Mouse (Mus musculus): Measurements from ENCODE around the gene Prpf38b. TPM values are rescaled to one million over a fixed set of nuclear protein-coding genes. Genes with fewer than 3 reads are reported as not detected.

Prpf38b gene
- 28.0 and 41.8 TPM in 2 replicates for polyA plus RNA-seq (2015; fragmentation: Nextera tagmentation; extraction: Ambion mirVana)

GRCm38 (mm10) chr3:108911548-108912413 lies at the start of gene Prpf38b:
Gene Prpf38b (minus strand): TSS chr3:108911727.

DNA sequence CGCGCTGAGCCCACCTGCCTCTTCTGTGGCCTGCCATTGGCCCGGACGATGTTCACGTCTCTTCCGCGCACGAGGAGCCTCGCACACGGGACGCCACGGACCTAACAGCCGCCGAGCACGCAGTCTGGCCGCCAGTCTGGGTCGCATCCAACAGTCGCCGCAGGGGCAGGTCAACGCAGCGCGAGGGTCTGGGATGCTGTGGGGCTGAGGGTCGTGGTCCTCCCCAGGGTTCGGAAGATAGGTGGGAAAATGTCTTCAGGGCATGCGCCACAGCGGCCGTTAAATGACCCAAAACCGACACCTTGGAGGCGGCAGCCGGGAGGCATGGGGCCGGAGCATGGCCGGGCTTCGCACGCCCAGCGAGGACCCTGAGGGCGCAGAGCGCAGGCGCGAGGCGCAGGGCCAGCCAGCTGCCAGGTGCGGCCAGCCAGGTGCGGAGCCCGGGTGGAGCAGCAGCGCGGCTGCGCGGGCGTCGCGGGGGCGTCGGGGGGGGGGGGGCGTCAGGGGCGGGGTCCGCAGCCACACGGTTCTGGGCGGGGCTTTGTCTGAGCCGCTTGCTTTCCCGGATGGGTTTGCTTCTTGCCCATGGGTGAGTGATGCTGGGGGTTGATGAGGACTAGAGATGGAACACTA lies 28.6 kb upstream of the Prpf38b start, which contains the start of gene Gm9857:
TSS of gene Gm9857 (minus strand) at position 445 of the 633 bp plus-strand sequence.

DNA sequence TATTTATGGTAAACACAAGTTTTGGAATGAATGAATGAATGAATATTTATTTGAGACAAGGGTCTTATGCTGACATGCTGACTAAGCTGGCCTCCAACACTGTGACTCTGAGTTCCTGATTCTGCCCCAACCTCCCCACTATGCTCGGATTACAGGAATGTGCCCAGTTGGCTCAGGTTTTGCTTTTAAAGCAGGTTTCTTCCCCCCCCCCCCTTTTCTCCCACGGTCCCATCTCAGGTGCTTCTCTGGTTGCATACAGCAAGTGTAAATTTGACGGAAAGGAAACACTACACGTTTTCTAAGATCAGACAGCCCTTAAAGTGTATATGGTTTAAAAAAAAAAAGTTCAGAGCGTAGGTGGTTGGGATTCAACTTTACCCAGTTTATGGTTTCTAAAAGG lies 28.0 kb upstream of the Prpf38b start, which contains the start of gene Henmt1:
TSS of gene Henmt1 (plus strand) at position 301 of the 400 bp plus-strand sequence.

GRCm38 (mm10) chr3:108889908-108890307 lies 21.6 kb downstream of the Prpf38b start, which contains the start of gene Fndc7:
Gene Fndc7 (minus strand): TSS chr3:108890008.

Other genes with a start within 250 kb of the Prpf38b start
- gene Gpsm2, start 189.4 kb downstream of the Prpf38b start, polyA plus RNA-seq (2015; fragmentation: Nextera tagmentation; extraction: Ambion mirVana) = 48.0 and 52.1 TPM in 2 replicates
- gene Aknad1, start 172.1 kb downstream of the Prpf38b start, polyA plus RNA-seq (2015; fragmentation: Nextera tagmentation; extraction: Ambion mirVana) = 1.4 and 1.9 TPM in 2 replicates
- 39.5 and 42.2 TPM in 2 replicates for gene Stxbp3, start 71.2 kb downstream of the Prpf38b start, polyA plus RNA-seq (2015; fragmentation: Nextera tagmentation; extraction: Ambion mirVana)
- gene Fndc7, start 21.7 kb downstream of the Prpf38b start, polyA plus RNA-seq (2015; fragmentation: Nextera tagmentation; extraction: Ambion mirVana) = 0.13 and 0.18 TPM in 2 replicates
- 0.12 and 0.34 TPM in 2 replicates for gene Henmt1, start 28.1 kb upstream of the Prpf38b start, polyA plus RNA-seq (2015; fragmentation: Nextera tagmentation; extraction: Ambion mirVana)
- gene Gm9857, start 28.7 kb upstream of the Prpf38b start, polyA plus RNA-seq (2015; fragmentation: Nextera tagmentation; extraction: Ambion mirVana) = not detected in 2 replicates
- gene Fam102b, start 115.9 kb upstream of the Prpf38b start, polyA plus RNA-seq (2015; fragmentation: Nextera tagmentation; extraction: Ambion mirVana) = 13.8 and 13.9 TPM in 2 replicates
- not detected in 2 replicates for gene Slc25a54, start 168.7 kb upstream of the Prpf38b start, polyA plus RNA-seq (2015; fragmentation: Nextera tagmentation; extraction: Ambion mirVana)
- gene Slc25a24, start 211.4 kb upstream of the Prpf38b start, polyA plus RNA-seq (2015; fragmentation: Nextera tagmentation; extraction: Ambion mirVana) = 35.4 and 48.2 TPM in 2 replicates

Measured in urinary bladder, postnatal 0 days (tissue).